Mouse (Mus musculus) heart, embryonic 11.5 days (tissue): ENCODE results near the gene Gm5751. TPM values are rescaled to one million over a fixed set of nuclear protein-coding genes. Genes with fewer than 3 reads are reported as not detected.

Experiments used
- ATAC-seq: fragments of 200-750 bp; cut with Nextera tagmentation; replicated peaks from 2 replicates; pipeline ENCODE4 v1.8.0; 2017; ENCODE audit warnings: moderate library complexity; ENCODE audit not compliant: insufficient number of reproducible peaks, low FRiP score, low TSS enrichment
- H3K27ac ChIP-seq: fragments of 300-500 bp; sonication (generic); 2 replicates; pipeline ENCODE4 v1.5.1; 2014; ENCODE audit warnings: mild to moderate bottlenecking, low read depth, low read length
- H3K27me3 ChIP-seq: fragments of 300-500 bp; sonication (generic); 2 replicates; pipeline ENCODE4 v1.6.1; 2014; ENCODE audit warnings: mild to moderate bottlenecking, low read length, mixed read lengths; ENCODE audit not compliant: control insufficient read depth, insufficient read depth
- H3K36me3 ChIP-seq: fragments of 300-500 bp; sonication (generic); 2 replicates; pipeline ENCODE4 v1.6.1; 2014; ENCODE audit warnings: mild to moderate bottlenecking, low read length, moderate library complexity, mixed read lengths; ENCODE audit not compliant: control insufficient read depth, insufficient read depth
- H3K4me1 ChIP-seq: fragments of 300-500 bp; sonication (generic); 2 replicates; pipeline ENCODE4 v1.6.1; 2014; ENCODE audit warnings: low read length; ENCODE audit not compliant: control insufficient read depth, insufficient read depth
- H3K4me2 ChIP-seq: fragments of 300-500 bp; sonication (generic); 2 replicates; pipeline ENCODE4 v1.6.1; 2014; ENCODE audit warnings: mild to moderate bottlenecking, moderate library complexity
- H3K4me3 ChIP-seq: fragments of 300-500 bp; sonication (generic); 2 replicates; pipeline ENCODE4 v1.5.1; 2014; ENCODE audit warnings: low read depth, low read length
- H3K9ac ChIP-seq: fragments of 300-500 bp; sonication (generic); 2 replicates; pipeline ENCODE4 v1.6.1; 2014; ENCODE audit warnings: mild to moderate bottlenecking, low read depth, low read length, moderate library complexity
- H3K9me3 ChIP-seq: fragments of 300-500 bp; sonication (generic); replicated peaks from 2 replicates; pipeline ENCODE4 v1.6.1; 2016; ENCODE audit warnings: low read length; ENCODE audit not compliant: control insufficient read depth
- WGBS: fragments of 180-500 bp; shearing (Covaris S2); extraction: QIAGEN DNeasy Blood & Tissue Kit; methylation state at CpG from one replicate; pipeline ENCODE4 v1.1.7; 2014; ENCODE audit not compliant: insufficient replicate concordance; 5-methylcytosine and 5-hydroxymethylcytosine counted together
- polyA plus RNA-seq: library from polyadenylated mRNA; unstranded; fragments of >200 nt; fragmentation: Nextera tagmentation; extraction: Ambion mirVana; gene quantifications from 2 replicates; pipeline ENCODE4 v1.2.1, GENCODE M21; 2014

The Gm5751 gene
- polyA plus RNA-seq, 1 experiment from 2014 or later: not detected

- peak; percentile 35 for ATAC-seq
- H3K4me3 ChIP-seq: peak overlapping the region; percentile 44
- H3K36me3 ChIP-seq: no peaks in the 10 kb centered on the region
- peak overlapping the region; percentile 50; the same call in 1 of the 2 replicates for H3K27ac ChIP-seq
- H3K9me3 ChIP-seq: no peaks in the 10 kb centered on the region
- H3K9ac ChIP-seq: peak overlapping the region; percentile 63
- 0 out of 2 replicates have a peak, but pooled peaks cover 4% of the 10 kb centered on the region for H3K27me3 ChIP-seq
- no peaks in the 10 kb centered on the region for H3K4me1 ChIP-seq
- WGBS: 8% methylated on average over 18 of the region's 42 CpGs
- H3K4me2 ChIP-seq: peak overlapping the region; percentile 74
Measured at GRCm38 (mm10) chrX:8893182-8893651, 19.2 kb downstream of the Gm5751 start.

- no peak for ATAC-seq
- Histone ChIP-seq H3K36me3 (no peaks in the 10 kb centered on the region), H3K4me3 (no peak overlapping the region), H3K4me2 (no peak overlapping the region), H3K27ac (no peak overlapping the region), H3K4me1 (no peaks in the 10 kb centered on the region), H3K9me3 (no peaks in the 10 kb centered on the region), H3K27me3 (no peaks in the 10 kb centered on the region), H3K9ac (no peak overlapping the region)
- WGBS: 73% methylated on average over 4 of the region's 4 CpGs
Measured at GRCm38 (mm10) chrX:8900823-8901222, 26.8 kb downstream of the Gm5751 start.

GRCm38 (mm10) chrX:8901906-8902472 lies 27.9 kb downstream of the Gm5751 start:
- H3K36me3 ChIP-seq: no peaks in the 10 kb centered on the region
- no peak overlapping the region for H3K4me2 ChIP-seq
- no peak overlapping the region for H3K27ac ChIP-seq
- no peaks in the 10 kb centered on the region for H3K4me1 ChIP-seq
- H3K4me3 ChIP-seq: no peak overlapping the region
- no peak overlapping the region for H3K9ac ChIP-seq
- no peak for ATAC-seq
- no peaks in the 10 kb centered on the region for H3K27me3 ChIP-seq
- no peaks in the 10 kb centered on the region for H3K9me3 ChIP-seq
- 34% methylated on average over 7 of the region's 7 CpGs for WGBS

GRCm38 (mm10) chrX:8921080-8921479 lies 47.0 kb downstream of the Gm5751 start:
- Histone ChIP-seq H3K4me3 (no peak overlapping the region), H3K36me3 (no peaks in the 10 kb centered on the region), H3K4me1 (no peaks in the 10 kb centered on the region), H3K27ac (no peak overlapping the region), H3K27me3 (no peaks in the 10 kb centered on the region), H3K9me3 (no peaks in the 10 kb centered on the region), H3K4me2 (no peak overlapping the region), H3K9ac (no peak overlapping the region)
- no peak for ATAC-seq
- 71% methylated on average over 4 of the region's 4 CpGs for WGBS

GRCm38 (mm10) chrX:8921813-8922607 lies 48.0 kb downstream of the Gm5751 start:
- ATAC-seq: no peak
- Histone ChIP-seq H3K4me2 (no peak overlapping the region), H3K27ac (no peak overlapping the region), H3K36me3 (no peaks in the 10 kb centered on the region), H3K9ac (no peak overlapping the region), H3K4me1 (no peaks in the 10 kb centered on the region), H3K4me3 (no peak overlapping the region), H3K9me3 (no peaks in the 10 kb centered on the region), H3K27me3 (no peaks in the 10 kb centered on the region)
- WGBS: 47% methylated on average over 9 of the region's 9 CpGs

- Histone ChIP-seq H3K27ac (no peak overlapping the region), H3K4me2 (no peak overlapping the region), H3K4me3 (no peak overlapping the region), H3K9me3 (no peaks in the 10 kb centered on the region), H3K36me3 (no peaks in the 10 kb centered on the region), H3K9ac (no peak overlapping the region), H3K27me3 (no peaks in the 10 kb centered on the region), H3K4me1 (no peaks in the 10 kb centered on the region)
- no peak for ATAC-seq
- 38% methylated on average over 4 of the region's 4 CpGs for WGBS
Measured at GRCm38 (mm10) chrX:8927308-8927707, 53.3 kb downstream of the Gm5751 start.

Other genes starting within 250 kb of the Gm5751 start
- not detected in 2 replicates for gene Ssxb8, start 183.4 kb upstream of the Gm5751 start, polyA plus RNA-seq
- not detected in 2 replicates for gene Ssx9, start 125.8 kb upstream of the Gm5751 start, polyA plus RNA-seq
- gene Ssxb5, start 70.6 kb upstream of the Gm5751 start, polyA plus RNA-seq: not detected in 2 replicates
- gene Gm6592, start 30.3 kb upstream of the Gm5751 start, polyA plus RNA-seq: not detected in 2 replicates
- 2.0 and 2.2 TPM in 2 replicates for gene B630019K06Rik, start 18.1 kb downstream of the Gm5751 start, polyA plus RNA-seq
- gene Fthl17b, start 88.7 kb downstream of the Gm5751 start, polyA plus RNA-seq: not detected in 2 replicates
- not detected in 2 replicates for gene Fthl17c, start 102.3 kb downstream of the Gm5751 start, polyA plus RNA-seq
- not detected in 2 replicates for gene Fthl17d, start 112.5 kb downstream of the Gm5751 start, polyA plus RNA-seq
- not detected in 2 replicates for gene Fthl17e, start 159.2 kb downstream of the Gm5751 start, polyA plus RNA-seq
- not detected in 2 replicates for gene Fthl17f, start 188.8 kb downstream of the Gm5751 start, polyA plus RNA-seq
- gene 4930402K13Rik, start 230.3 kb downstream of the Gm5751 start, polyA plus RNA-seq: not detected in 2 replicates